Mouse (Mus musculus): ENCODE measurements around the gene Tead1. TPM values are rescaled to one million over a fixed set of nuclear protein-coding genes. Genes with fewer than 3 reads are reported as not detected.

Gene Tead1
- total and polyA plus RNA-seq, 2 experiments from 2014 or later = 20.8 to 63.9 TPM

GRCm38 (mm10) chr7:112841886-112842285, 162.8 kb downstream of the Tead1 start:
- H3K27me3 ChIP-seq (ENCODE audit: control insufficient read depth, insufficient read depth, low read length) = no peaks in the 10 kb centered on the region
- H3K9me3 ChIP-seq (replicated peaks; ENCODE audit: control insufficient read depth, low read length) = no peaks in the 10 kb centered on the region
- H3K4me1 ChIP-seq (ENCODE audit: control insufficient read depth, insufficient read depth) = no peaks in the 10 kb centered on the region
- no peak overlapping the region for H3K4me3 ChIP-seq (ENCODE audit: low read depth, low read length)
- TF ChIP-seq CTCF (IDR thresholded peaks at IDR 0.05; ENCODE audit: low read depth) = no peak
- 0 out of 2 replicates have a peak, but pooled peaks have one; percentile 8 for TF ChIP-seq EP300 (IDR thresholded peaks at IDR 0.05; ENCODE audit: low read depth)
- peak overlapping the region; percentile 24 for H3K4me2 ChIP-seq (ENCODE audit: low read depth, low read length)
- H3K27ac ChIP-seq (ENCODE audit: low read depth) = no peak overlapping the region
- WGBS = 53% methylated on average over 9 of the region's 9 CpGs
- no peak for DNase-seq (ENCODE audit: low spot score)
- no peak overlapping the region for H3K9ac ChIP-seq (replicated peaks; ENCODE audit: low read depth, low read length)
- H3K36me3 ChIP-seq (replicated peaks; ENCODE audit: control insufficient read depth, insufficient read depth, low read length) = peaks cover 13% of the 10 kb centered on the region; the same call in 1 of the 2 replicates
- ATAC-seq (ENCODE audit: insufficient read depth, low read depth) = no peak

- Histone ChIP-seq H3K4me1 (ENCODE audit: control insufficient read depth, insufficient read depth) (peaks cover 25% of the 10 kb centered on the region), H3K9ac (replicated peaks; ENCODE audit: low read depth, low read length) (no peak overlapping the region), H3K27me3 (ENCODE audit: control insufficient read depth, insufficient read depth, low read length) (no peaks in the 10 kb centered on the region), H3K4me2 (ENCODE audit: low read depth, low read length) (no peak overlapping the region), H3K9me3 (replicated peaks; ENCODE audit: control insufficient read depth, low read length) (no peaks in the 10 kb centered on the region), H3K4me3 (ENCODE audit: low read depth, low read length) (no peak overlapping the region), H3K27ac (ENCODE audit: low read depth) (no peak overlapping the region), H3K36me3 (replicated peaks; ENCODE audit: control insufficient read depth, insufficient read depth, low read length) (0 out of 2 replicates have a peak, but pooled peaks cover 12% of the 10 kb centered on the region)
- WGBS = 46% methylated on average over 8 of the region's 8 CpGs
- no peak for TF ChIP-seq EP300 (IDR thresholded peaks at IDR 0.05; ENCODE audit: low read depth)
- TF ChIP-seq CTCF (IDR thresholded peaks at IDR 0.05; ENCODE audit: low read depth) = no peak
- DNase-seq (ENCODE audit: low spot score) (no peak), ATAC-seq (ENCODE audit: insufficient read depth, low read depth) (no peak)
These were observed 172.2 kb downstream of the Tead1 start for GRCm38 (mm10) chr7:112851281-112851744.

- H3K9me3 ChIP-seq (replicated peaks; ENCODE audit: control insufficient read depth, low read length) = no peaks in the 10 kb centered on the region
- TF ChIP-seq EP300 (IDR thresholded peaks at IDR 0.05; ENCODE audit: low read depth) = no peak
- no peak for TF ChIP-seq CTCF (IDR thresholded peaks at IDR 0.05; ENCODE audit: low read depth)
- no peaks in the 10 kb centered on the region for H3K27me3 ChIP-seq (ENCODE audit: control insufficient read depth, insufficient read depth, low read length)
- no peak overlapping the region for H3K4me3 ChIP-seq (ENCODE audit: low read depth, low read length)
- no peak overlapping the region for H3K4me2 ChIP-seq (ENCODE audit: low read depth, low read length)
- no peak for DNase-seq (ENCODE audit: low spot score)
- H3K36me3 ChIP-seq (replicated peaks; ENCODE audit: control insufficient read depth, insufficient read depth, low read length) = 0 out of 2 replicates have a peak, but pooled peaks cover 12% of the 10 kb centered on the region
- H3K4me1 ChIP-seq (ENCODE audit: control insufficient read depth, insufficient read depth) = peaks cover 30% of the 10 kb centered on the region
- H3K27ac ChIP-seq (ENCODE audit: low read depth) = no peak overlapping the region
- WGBS = 80% methylated on average over 7 of the region's 7 CpGs
- ATAC-seq (ENCODE audit: insufficient read depth, low read depth) = no peak
- no peak overlapping the region for H3K9ac ChIP-seq (replicated peaks; ENCODE audit: low read depth, low read length)
These were observed 173.2 kb downstream of the Tead1 start for GRCm38 (mm10) chr7:112852149-112852839.

- H3K36me3 ChIP-seq (replicated peaks; ENCODE audit: control insufficient read depth, insufficient read depth, low read length) = peaks cover 23% of the 10 kb centered on the region; the same call in 1 of the 2 replicates
- no peak for TF ChIP-seq EP300 (IDR thresholded peaks at IDR 0.05; ENCODE audit: low read depth)
- TF ChIP-seq CTCF (IDR thresholded peaks at IDR 0.05; ENCODE audit: low read depth) = no peak
- H3K9me3 ChIP-seq (replicated peaks; ENCODE audit: control insufficient read depth, low read length) = no peaks in the 10 kb centered on the region
- H3K4me3 ChIP-seq (ENCODE audit: low read depth, low read length) = no peak overlapping the region
- ATAC-seq (ENCODE audit: insufficient read depth, low read depth) (no peak), DNase-seq (ENCODE audit: low spot score) (no peak)
- no peak overlapping the region for H3K27ac ChIP-seq (ENCODE audit: low read depth)
- H3K4me2 ChIP-seq (ENCODE audit: low read depth, low read length) = no peak overlapping the region
- no peak overlapping the region for H3K9ac ChIP-seq (replicated peaks; ENCODE audit: low read depth, low read length)
- H3K27me3 ChIP-seq (ENCODE audit: control insufficient read depth, insufficient read depth, low read length) = no peaks in the 10 kb centered on the region
- 74% methylated on average over 4 of the region's 4 CpGs for WGBS
- H3K4me1 ChIP-seq (ENCODE audit: control insufficient read depth, insufficient read depth) = peaks cover 30% of the 10 kb centered on the region; the same call in 1 of the 2 replicates
These were observed 174.7 kb downstream of the Tead1 start for GRCm38 (mm10) chr7:112853857-112854256.

GRCm38 (mm10) chr7:112854516-112854915, 175.4 kb downstream of the Tead1 start:
- TF ChIP-seq EP300 (IDR thresholded peaks at IDR 0.05; ENCODE audit: low read depth) (no peak), CTCF (IDR thresholded peaks at IDR 0.05; ENCODE audit: low read depth) (peak; percentile 27; the same call in 1 of the 2 replicates)
- peaks cover 30% of the 10 kb centered on the region; the same call in 1 of the 2 replicates for H3K4me1 ChIP-seq (ENCODE audit: control insufficient read depth, insufficient read depth)
- H3K27ac ChIP-seq (ENCODE audit: low read depth) = no peak overlapping the region
- H3K9me3 ChIP-seq (replicated peaks; ENCODE audit: control insufficient read depth, low read length) = no peaks in the 10 kb centered on the region
- ATAC-seq (ENCODE audit: insufficient read depth, low read depth) (peak; percentile 49; the same call in 1 of the 2 replicates), DNase-seq (ENCODE audit: low spot score) (no peak)
- WGBS = 43% methylated on average over 5 of the region's 5 CpGs
- H3K4me3 ChIP-seq (ENCODE audit: low read depth, low read length) = no peak overlapping the region
- H3K36me3 ChIP-seq (replicated peaks; ENCODE audit: control insufficient read depth, insufficient read depth, low read length) = peaks cover 20% of the 10 kb centered on the region; the same call in 1 of the 2 replicates
- H3K27me3 ChIP-seq (ENCODE audit: control insufficient read depth, insufficient read depth, low read length) = no peaks in the 10 kb centered on the region
- H3K9ac ChIP-seq (replicated peaks; ENCODE audit: low read depth, low read length) = no peak overlapping the region
- no peak overlapping the region for H3K4me2 ChIP-seq (ENCODE audit: low read depth, low read length)
